Mouse (Mus musculus) small intestine, adult 2 months (tissue): ENCODE data around the gene Enho.

ENCODE experiments used
- CTCF ChIP-seq: fragments of 200-500 bp; IDR thresholded peaks from 2 replicates; pipeline ENCODE4 v1.5.1; 2012; ENCODE audit warnings: low read depth, mild to moderate bottlenecking, control low read depth, inconsistent platforms, low read length, moderate library complexity, mixed read lengths; ENCODE audit not compliant: insufficient replicate concordance, insufficient read length; ENCODE audit errors: extremely low read depth
- POLR2A ChIP-seq: fragments of 200-500 bp; IDR thresholded peaks from 2 replicates; pipeline ENCODE4 v1.6.1; 2012; ENCODE audit warnings: low read depth, mild to moderate bottlenecking, control low read depth, inconsistent platforms, low read length, moderate library complexity

DNA sequence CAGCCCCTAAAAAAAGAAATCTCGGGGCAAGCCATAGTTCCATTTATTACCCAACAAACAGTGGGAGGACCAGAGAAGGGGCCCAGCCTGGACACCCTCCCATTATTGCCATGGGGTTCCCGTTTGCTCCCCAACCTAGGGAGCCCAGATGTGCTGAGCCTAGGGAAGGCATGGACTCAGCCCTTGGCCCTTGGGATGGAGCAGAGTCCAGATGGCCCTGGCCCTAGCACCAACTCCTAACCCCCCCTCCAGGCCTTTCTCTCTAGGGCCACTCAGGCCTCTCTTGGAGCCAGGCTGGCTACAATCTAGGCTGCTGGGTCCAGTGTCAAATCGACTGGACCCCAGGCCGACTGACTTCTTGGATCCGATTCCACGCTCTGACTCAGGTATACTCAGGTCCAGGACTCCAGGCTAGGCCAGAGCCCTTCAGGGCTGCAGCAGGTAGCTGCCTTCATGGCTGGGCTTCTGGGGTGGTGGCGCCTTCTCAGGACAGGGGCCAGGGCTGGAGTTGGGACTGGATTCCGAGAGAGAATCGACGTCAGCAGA, 1.9 kb downstream of the Enho start:
- TF ChIP-seq POLR2A (no peak), CTCF (no peak)
